ENCODE assay signal across 8 mouse cellular contexts in genomic region chr8:11249541-11250058, GRCm38 (mm10).
A peak's percentile ranks its signal among the peaks of the same experiment; 100 is the strongest.
DNase-seq lines count a peak whose midpoint lies in the region; ATAC-seq and TF ChIP-seq lines count a peak whose summit lies in the region.

No protein-coding gene starts in this region.

- no peak for TF ChIP-seq CTCF in intestine, postnatal 0 days (IDR thresholded peaks at IDR 0.05; ENCODE audit: low read depth)
- no peak for TF ChIP-seq CTCF in thymus, adult 2 months (IDR thresholded peaks at IDR 0.05; ENCODE audit: borderline replicate concordance, control insufficient read depth, extremely low read depth, insufficient read depth, low read length, poor library complexity)

- H3K9me3 ChIP-seq in intestine, postnatal 0 days (ENCODE audit: control insufficient read depth) = no peaks in the 10 kb centered on the region

- peak; percentile 74 for DNase-seq in adrenal gland, adult 2 months
- DNase-seq in adrenal gland, adult 8-10 months = no peak
- peak; percentile 40 for DNase-seq in urinary bladder, postnatal 14 days (ENCODE audit: low spot score)
- DNase-seq in urinary bladder, adult 2 months (ENCODE audit: low spot score) = no peak
- peak; percentile 51 to 67 for DNase-seq in right cerebral cortex, postnatal 10 days (ENCODE audit: low spot score in 2 of 2)
- DNase-seq in natural killer cell, adult 2 months (ENCODE audit: low spot score in 2 of 2) = no peak
- no peak for DNase-seq in thymus, adult 2 months

- no peak overlapping the region for H3K9ac ChIP-seq in intestine, postnatal 0 days (ENCODE audit: low read depth, low read length)

- H3K27me3 ChIP-seq in intestine, postnatal 0 days (replicated peaks; ENCODE audit: control insufficient read depth, insufficient read depth, low read length) = no peaks in the 10 kb centered on the region
- H3K27me3 ChIP-seq in thymus, adult 2 months (ENCODE audit: control insufficient read depth, insufficient read depth, low read length) = no peaks in the 10 kb centered on the region

- no peaks in the 10 kb centered on the region for H3K36me3 ChIP-seq in intestine, postnatal 0 days (ENCODE audit: control insufficient read depth, insufficient read depth)
- no peaks in the 10 kb centered on the region for H3K36me3 ChIP-seq in thymus, adult 2 months (ENCODE audit: control insufficient read depth, insufficient read depth, low read length)

- H3K4me1 ChIP-seq in intestine, postnatal 0 days (replicated peaks; ENCODE audit: control insufficient read depth, insufficient read depth, low read length) = no peaks in the 10 kb centered on the region
- H3K4me1 ChIP-seq in thymus, adult 2 months (replicated peaks; ENCODE audit: control insufficient read depth, insufficient read depth, low read length) = no peaks in the 10 kb centered on the region

- no peak for ATAC-seq in intestine, postnatal 0 days

- H3K4me2 ChIP-seq in intestine, postnatal 0 days (replicated peaks; ENCODE audit: low read depth) = no peak overlapping the region

- no peak overlapping the region for H3K4me3 ChIP-seq in intestine, postnatal 0 days (ENCODE audit: low read depth, low read length)
- H3K4me3 ChIP-seq in thymus, adult 2 months (ENCODE audit: control insufficient read depth, insufficient read depth, low read length) = no peak overlapping the region

- no peak for TF ChIP-seq POLR2A in thymus, adult 2 months (IDR thresholded peaks at IDR 0.05; ENCODE audit: control insufficient read depth, extremely low read depth, insufficient read depth, low read length, poor library complexity)

- 0 out of 2 replicates have a peak overlapping the region, but pooled peaks have one; percentile 7 for H3K27ac ChIP-seq in intestine, postnatal 0 days (ENCODE audit: low read depth, low read length)
- H3K27ac ChIP-seq in thymus, adult 2 months (ENCODE audit: control insufficient read depth, insufficient read depth, low read length) = no peak overlapping the region

- 61% methylated on average over 7 of the region's 7 CpGs for WGBS in intestine, postnatal 0 days
- WGBS in thymus, adult 2 months = 90% methylated on average over 7 of the region's 7 CpGs

Comparison
In these comparisons a context has a peak if more than half of its experiments do, and no peak if none do; other contexts are left out.
1. DNase-seq: peak in adrenal gland, adult 2 months (single experiment), urinary bladder, postnatal 14 days (single experiment) and right cerebral cortex, postnatal 10 days (2 of 2); none in adrenal gland, adult 8-10 months (single experiment), urinary bladder, adult 2 months (single experiment), natural killer cell, adult 2 months (0 of 2) and thymus, adult 2 months (single experiment).